Mouse (Mus musculus): ENCODE measurements at regions not wholly inside any gene's neighbourhood (a gene's known extent, or its start where the extent isn't known, plus 50 kb on each side); places are given as distances from the start of the nearest gene placed in this dataset.

DNA sequence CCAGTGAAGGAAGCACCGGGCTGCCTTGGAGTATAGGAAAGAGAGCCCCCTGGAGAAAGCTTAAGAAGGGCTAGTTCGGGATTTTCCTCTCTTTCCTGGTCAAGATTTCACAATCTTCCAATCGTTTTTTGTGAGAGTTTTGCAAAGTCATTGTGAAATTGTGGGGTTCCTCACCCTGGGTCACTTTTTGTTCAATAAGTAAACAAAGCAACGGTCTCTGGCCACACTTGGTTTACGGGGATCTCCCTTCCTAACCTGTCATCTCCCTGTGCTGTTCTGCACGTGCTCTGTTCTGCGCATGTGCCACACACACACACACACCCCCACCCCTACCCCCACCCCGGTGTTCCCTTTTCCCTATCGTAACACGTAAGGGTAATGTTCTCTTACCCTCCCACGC lies 233.4 kb upstream of the Noct start:
- TF ChIP-seq POLR2A (IDR thresholded peaks at IDR 0.05; ENCODE audit: insufficient read depth, low read length) (no peak), CTCF (IDR thresholded peaks at IDR 0.05; ENCODE audit: low read depth, low read length) (no peak)
